Mouse (Mus musculus): Measurements from ENCODE around the gene Mark3.
"Not testable (repeated sequence)": the region's sequence is repeated elsewhere in the genome, so short reads cannot be mapped to it uniquely, and the experiment has no call there.

The Mark3 gene

DNA sequence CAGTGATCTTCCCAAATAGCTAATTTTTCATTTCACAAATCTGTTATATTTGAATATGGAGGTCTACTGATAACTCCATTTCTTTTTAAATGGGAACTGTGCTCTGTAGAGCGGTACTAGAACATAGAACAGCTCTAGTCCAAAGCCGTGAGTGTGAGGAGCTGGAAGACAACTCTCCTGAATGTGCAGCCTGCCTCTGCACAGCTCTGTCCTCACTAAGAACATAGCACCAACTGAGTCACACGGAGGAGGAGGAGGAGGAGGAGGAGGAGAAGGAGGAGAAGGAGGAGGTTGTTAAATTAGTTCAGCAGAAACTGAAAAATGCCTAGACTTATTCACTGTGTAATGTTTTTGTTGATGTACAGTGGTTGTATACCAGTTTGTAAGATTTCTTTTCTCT lies 78.6 kb downstream of the Mark3 start:
- no peak for DNase-seq (ENCODE audit: low read depth, low spot score)

DNA sequence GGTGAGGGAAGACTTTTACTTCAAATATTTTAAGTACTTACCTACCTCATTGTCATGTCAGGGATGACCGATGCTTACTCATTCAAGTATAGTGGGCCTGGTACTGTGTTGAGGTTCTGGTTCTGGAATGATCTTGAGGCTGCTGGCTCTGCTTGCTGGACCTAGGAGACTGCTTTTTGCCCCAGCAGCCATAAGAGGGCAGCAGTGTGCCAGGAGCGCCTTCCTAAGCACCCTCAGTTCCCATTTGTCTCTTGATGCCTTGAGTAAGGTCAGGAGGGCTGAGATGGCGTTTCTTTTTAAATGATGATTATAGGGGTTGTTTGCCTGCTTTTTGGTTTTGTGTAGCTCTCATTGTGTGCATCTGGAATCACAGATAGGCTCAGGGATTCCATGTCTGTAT lies 79.1 kb downstream of the Mark3 start:
- peak; percentile 47 for DNase-seq (ENCODE audit: low read depth, low spot score)

DNA sequence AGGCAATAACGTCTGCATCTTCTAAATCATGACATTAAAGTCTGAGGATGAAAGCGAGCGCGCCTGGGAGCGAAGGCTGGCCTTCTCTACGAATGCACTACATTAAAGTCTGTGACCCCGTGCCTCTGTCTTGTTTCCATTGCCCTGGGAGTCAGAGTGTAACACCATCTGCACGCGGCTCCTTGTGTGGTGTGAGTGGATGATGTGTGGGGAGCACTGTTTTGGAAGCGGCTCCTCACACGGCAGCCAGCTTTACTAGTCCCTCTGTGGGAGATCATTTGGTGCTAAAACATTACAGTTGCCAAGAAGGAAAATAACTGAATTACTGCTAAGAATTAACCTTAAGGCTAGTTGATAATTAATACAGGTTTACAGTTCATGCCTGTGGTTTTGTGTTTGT lies 81.4 kb downstream of the Mark3 start:
- DNase-seq (ENCODE audit: low read depth, low spot score), result no peak

DNA sequence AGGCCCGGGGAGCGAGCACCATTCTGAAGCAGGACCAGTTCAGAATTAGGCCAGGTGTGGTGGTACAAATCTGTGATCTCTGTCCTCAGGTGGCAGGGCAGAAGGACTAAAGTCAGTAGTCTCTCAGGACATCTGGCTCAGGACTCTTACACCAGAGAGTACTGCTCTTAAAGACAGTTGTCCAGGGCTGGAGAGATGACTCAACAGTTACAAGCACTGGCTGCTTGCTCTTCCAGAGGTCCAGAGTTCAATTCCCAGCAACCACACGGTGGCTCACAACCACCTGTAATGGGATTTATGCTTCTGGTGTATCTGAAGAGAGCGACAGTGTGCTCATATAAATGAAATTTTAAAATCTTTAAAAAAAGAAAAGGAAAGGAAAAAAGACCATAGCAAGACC lies 85.0 kb downstream of the Mark3 start:
- DNase-seq (ENCODE audit: low read depth, low spot score), result no peak

DNA sequence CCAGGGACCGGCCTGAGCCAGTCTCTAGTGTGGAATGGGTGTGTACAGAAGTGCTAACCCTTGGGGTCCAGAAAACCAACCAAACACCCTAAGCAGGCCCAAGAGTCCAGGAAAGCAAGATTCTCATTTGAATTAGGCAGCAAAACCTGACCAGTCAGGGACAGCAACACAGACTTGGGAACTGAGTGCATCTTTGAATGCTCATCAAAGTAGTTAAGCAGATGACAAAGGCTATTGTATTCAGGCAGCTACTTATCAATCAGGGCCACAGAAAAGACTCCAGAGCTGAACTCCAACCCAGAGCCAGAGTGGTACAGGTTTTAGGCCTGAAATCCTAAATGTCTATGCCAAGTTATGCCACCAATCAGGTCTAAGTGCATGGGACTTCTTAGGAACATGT lies 86.3 kb downstream of the Mark3 start:
- no peak for DNase-seq (ENCODE audit: low read depth, low spot score)

DNA sequence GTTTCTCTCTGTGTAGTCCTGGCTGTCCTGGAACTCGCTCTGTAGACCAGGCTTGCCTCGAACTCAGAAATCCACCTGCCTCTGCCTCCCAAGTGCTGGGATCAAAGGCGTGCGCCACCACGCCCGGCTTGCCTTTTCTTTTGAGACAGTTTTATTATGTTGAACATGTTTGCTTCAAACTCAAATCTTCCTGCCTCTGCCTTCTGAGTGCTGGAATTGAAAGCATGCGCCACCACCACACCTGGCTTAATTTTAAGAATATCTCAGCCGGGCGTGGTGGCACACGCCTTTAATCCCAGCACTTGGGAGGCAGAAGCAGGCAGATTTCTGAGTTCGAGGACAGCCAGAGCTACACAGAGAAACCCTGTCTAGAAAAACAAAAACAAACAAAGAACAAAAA lies 87.2 kb downstream of the Mark3 start:
- not testable (repeated sequence) for DNase-seq (ENCODE audit: low read depth, low spot score)

DNA sequence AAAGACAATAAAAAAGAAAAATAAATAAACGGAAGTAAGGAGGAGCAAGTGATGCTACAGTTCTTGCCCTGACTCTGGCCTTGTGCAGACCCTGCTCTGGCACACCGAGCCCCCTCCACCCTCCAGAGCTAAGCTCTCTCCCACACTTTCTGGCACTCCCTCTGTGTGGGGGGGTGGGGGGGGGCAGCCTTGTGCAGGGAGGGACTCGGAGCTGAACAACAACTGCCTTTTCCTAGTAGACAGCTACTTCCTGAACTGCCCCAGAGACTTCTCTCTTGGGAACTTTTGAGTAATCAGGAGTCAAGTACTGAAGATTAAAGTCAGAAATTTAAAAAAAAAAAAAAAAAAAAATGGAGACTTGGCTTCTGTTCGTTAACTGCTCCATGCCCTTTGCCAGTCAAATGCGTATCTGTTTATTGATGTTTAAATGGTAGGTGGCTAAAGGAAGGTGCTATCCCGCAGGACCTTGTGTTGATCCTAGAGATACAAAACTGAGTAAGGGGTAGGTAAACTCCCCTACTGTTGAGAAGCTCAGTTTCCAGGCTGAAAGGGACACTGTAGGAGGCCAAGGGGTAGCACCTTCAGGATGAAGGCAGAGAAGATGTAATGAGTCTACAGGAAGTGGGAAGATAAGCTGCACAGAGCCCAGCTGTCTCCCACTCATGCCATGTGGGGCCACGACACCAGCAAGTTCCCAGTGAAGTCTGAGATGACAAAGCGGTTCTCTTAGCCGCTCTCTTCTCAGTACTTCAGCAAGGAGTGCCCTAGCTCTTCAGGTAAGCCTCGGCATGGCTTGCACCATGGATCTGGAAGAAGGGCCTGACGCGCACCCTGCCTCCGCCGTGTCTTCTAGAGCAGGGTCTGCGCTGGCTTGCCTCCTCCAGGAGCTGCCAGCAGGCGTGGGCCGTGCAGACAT lies 89.2 kb downstream of the Mark3 start:
- DNase-seq (ENCODE audit: low read depth, low spot score), result no peak

DNA sequence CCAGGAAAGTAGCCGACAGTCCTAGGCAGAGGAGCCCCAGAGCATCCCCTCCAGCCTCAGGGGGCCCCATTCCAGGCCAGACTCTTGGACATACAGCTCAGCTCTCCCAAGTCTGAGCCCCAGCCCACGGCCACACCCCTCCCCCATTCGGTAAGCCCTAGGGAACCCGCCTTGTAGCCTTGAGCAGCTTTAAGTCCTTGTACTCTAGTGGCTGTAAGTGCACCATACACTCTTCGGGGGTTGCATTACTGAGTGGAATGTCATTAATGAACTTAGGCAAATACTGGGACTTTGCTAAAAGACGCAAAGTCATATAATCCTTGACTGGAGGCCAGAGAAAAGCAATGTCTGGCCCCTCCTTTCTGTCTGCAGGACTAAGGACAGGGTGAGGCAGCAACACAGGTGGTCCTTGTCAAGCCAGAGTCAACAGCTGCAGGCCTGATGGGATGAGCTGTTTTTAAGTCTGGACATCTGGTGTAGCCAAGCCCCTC lies 89.9 kb downstream of the Mark3 start:
- no peak for DNase-seq (ENCODE audit: low read depth, low spot score)

DNA sequence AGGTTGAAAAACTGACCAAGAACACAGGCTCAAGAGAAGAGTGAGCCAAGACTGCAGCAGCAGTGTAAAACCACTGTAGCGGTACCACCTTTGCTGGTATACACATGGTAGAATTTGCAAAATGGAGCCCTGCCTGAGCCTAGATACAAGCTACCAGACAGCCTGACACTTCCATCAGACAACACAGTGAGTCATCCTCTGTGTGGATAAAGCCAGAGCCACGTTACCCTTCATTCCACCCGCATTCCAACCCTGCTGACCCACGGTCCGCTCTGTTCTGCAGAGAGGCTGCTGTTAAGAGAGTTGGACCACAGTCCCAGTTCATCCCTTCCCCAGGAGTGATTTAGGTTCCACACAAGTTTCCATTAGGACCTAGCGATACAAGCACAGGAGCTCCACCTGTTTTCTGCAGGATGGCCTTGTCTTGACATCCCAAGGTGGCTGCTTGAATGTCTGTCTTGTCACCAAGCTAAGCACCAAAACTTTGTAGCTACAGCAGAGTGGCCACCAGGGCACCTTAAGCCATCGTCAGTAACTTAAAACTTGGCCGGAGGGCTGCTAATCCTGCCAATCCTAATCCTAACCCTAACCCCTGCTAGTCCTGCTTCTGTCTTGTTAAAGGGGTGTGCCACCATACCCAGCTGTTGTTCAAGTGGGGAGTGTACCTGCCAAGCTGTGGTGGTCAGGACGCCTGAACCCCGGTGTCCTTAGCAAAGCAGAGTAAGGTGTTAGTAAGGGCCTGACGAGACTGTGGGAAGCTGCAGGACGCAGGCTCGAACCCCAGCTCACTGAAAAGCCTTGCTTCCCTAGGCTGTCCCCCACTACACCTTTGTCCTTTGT lies 90.9 kb downstream of the Mark3 start:
- no peak for DNase-seq (ENCODE audit: low read depth, low spot score)

DNA sequence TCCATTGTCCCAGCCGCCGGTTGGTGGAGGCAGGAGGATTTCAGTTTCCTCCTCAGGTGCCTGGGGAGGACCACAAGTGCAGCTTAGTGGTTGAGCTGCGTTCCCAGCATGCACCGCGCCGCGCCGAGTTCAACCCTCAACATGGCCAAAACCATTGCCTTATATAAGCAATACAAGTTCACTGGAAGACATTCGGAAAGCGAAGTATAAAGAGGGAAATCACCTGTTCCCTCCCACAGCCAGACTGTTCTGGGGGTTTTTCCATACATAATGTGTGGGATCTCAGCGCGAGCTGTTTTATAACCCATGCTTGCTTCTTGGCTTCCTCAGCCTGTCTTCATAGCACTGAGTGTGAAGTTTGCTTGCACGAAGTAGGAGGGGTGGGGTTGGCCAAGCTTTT lies 92.1 kb downstream of the Mark3 start:
- no peak for DNase-seq (ENCODE audit: low read depth, low spot score)

DNA sequence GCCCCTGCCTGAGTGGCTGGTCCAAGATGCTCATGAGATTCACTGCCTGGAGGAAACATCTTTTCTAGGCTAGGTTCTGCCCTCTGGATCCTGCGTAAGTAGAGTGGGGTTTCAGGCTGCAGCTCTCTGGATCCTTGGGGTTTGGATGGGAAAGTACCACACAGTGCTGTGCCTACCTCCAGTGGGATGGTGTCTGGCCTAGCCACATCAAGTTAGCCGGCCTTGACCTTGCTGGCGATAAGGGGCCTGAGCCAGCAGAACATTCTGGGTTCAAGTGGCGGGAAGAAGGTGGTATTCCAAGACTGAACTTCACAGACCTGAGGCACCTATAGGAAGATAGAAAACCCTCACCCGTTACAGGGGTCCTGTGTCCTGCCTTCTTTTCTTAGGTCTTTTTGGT lies 93.1 kb downstream of the Mark3 start:
- no peak for DNase-seq (ENCODE audit: low read depth, low spot score)

DNA sequence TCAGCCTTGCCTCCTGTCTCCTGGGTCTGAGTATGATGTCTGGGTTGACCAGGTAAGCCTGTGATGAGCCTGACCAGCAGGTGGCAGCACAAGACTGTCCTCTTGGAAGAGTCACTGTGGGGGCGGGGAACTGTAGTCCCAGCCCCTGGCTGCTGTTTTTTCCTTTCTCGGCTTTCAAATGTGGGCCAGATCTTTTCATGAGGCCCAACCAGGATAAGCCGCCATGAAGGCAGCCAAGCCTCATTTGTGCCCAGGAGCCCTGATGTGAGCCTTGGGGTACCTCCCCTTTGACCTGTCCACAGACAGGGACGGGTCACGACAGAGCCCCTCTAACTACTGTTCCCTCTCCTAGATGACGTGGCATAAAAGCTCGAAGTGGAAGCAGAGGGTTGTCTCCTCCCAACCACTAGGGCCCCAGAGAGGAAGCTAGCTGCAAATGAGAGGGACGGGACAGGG lies 94.2 kb downstream of the Mark3 start:
- peak; percentile 92 for DNase-seq (ENCODE audit: low read depth, low spot score)

DNA sequence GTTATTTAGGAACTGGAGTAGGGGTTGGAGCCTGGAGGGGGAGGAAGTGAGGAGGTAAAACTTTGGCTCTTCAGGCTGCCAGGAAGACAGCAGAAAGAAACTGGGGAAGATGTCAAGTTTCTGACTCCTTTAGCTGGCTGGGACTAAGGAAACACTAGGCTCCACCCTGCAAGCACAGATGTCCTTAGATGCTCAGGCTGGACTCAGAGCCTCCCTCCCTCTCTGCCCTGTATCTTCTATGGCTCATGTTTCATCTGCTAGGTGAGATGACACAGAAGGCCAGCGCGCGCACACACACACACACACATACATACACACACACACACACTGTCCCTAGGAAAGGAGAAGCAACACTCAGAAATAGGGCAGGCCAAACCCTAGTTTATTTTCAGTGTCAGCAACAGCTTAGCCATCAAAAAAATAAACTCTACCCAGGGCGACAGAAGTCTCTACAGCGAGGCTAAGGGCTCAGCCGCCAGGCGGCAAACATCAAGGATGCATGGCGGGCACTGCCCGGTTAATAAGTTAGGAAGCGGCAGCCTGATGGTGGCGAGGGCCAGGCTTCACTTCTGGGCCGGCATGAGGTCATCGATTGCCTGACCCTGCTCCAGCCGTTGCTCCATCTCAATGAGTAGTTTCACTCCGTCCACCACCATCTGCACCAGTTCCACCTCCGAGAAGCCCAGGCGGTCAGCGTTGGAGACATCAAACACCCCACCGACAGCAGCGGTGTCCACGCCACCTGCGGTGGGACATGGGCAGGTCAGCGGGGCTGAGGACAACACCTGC lies 94.9 kb downstream of the Mark3 start:
- peak; percentile 84 for DNase-seq (ENCODE audit: low read depth, low spot score)

DNA sequence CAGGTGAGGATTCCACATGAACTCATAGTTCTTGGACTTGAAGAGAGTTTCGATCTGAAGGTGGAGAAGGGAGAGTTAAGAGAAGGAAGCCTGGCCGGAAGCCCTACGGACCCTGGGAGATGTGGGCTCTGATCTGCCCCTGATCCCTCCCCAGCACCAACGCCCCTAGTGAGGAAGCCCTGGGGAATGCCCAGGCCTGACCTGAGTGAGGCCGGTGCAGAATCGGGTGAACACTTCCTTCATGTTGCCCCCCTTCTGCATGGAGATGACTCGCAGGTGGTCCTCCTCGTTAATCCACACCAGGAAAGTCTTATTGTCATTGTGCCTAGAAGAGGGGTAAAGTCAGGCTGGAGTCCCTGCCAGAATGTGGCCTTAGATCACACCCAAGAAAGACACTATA lies 95.6 kb downstream of the Mark3 start:
- no peak for DNase-seq (ENCODE audit: low read depth, low spot score)

DNA sequence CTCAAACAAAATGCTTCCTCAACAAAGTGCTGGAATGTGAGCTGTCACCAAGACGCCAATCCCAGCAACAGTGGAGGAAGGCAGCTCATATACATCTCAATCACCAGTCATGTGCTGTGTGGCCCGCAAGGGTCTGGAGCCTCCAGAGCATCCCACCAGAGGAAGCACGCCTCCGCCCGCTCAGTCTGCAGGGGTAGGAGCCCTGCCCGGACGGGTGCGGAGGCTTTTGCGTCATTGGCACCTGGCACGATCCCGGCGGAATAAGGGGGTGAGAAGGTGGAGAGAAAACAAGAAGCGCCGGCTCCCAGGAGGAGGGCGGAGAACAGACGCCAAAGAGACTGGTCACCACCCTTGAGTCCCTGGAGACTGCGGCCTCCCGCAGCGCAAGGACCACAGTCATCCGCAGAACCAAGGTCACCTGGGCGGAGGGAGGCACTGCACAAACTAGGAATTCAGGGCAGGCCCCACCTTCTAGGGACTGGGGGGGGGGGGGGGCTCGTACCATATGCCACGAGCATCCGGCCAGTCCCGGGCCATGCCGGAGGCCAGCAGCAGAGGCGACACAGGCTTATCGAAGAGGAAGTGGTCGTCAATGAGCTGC lies 96.1 kb downstream of the Mark3 start:
- DNase-seq (ENCODE audit: low read depth, low spot score), result no peak

DNA sequence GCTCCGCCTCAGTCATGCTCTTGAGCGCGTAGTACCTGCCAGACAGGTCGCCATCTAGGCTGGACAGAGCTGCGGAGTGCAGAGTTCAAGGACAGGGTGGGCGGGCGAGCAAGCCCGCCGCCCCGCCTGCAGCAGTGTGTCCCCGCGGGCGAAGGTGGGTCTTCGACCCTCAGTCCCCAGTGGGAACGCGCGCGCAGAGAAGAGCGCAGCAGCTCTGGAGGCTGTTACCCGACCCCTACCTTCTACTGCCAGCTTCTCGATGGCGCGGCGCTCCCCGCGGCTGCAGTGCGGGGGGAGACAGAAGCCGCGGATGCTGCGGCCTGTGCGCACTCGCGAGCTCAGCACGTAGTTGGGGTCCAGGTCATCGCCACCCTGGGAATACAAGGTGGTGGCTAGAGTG lies 96.7 kb downstream of the Mark3 start:
- DNase-seq (ENCODE audit: low read depth, low spot score), result no peak

DNA sequence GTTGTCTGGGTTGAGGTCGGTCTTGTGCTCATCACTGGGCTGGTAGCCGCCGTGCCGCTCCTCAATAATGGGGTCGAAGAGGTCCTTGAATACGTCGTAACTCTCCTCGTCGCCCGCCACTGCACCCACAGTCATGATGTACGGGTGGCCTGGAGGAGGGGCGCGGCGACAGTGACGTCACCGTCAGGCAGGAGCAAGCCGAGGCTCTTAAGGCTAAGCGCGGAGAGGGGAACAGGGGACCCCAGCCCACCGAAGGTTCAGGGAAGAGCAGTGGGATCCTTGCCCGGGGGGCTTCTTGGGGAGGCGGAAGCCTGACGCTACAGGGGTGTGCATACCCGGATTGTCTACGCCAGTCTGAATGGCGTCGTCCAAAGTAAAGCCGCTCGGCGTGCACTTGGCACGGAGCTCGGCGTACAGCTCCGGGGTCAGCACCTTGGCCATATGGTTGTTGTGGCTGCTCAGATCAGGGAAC lies 97.1 kb downstream of the Mark3 start:
- no peak for DNase-seq (ENCODE audit: low read depth, low spot score)

DNA sequence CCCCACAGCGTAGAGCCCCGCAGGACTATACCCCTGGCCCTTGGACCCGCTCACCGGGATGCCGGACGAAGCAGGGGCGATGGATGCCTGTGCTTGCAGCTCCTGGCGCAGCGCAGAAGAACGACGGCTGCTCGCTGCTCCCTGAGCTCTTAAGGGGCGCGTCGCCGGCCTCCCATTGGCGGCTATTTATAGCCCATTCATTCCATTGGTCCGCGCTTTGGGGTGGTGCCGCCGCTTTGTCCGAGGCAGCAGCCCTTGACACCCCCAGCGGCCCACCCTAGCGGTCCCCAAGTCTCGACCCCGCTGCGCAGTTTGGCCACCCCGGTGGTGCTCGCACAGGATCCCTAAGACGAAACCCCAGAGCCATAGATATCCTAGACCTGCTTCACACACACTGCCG lies 97.9 kb downstream of the Mark3 start, which contains the start of gene Ckb:
Gene Ckb (minus strand): TSS at position 163 of the 400 bp plus-strand sequence.
- DNase-seq (ENCODE audit: low read depth, low spot score), result peak; percentile 67

DNA sequence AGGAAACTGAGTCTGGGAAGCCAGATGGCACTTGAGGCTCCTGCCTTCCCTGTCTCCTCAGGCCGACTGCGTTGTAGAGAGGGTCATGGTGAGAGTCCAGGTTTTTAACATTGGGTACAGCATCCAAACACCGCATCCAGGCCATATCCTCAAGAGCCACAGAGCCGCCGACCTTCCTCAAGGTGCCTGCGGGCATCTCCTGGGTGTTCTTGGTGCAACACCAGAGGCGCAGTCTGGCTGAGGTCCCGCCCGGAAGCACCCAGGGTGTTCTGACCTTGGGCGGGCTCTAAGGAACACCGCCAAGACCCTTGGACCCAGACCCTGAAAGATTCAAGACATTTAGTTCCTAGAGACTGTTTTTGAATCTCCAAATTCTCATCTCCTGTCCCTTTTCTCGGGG lies 98.3 kb downstream of the Mark3 start:
- no peak for DNase-seq (ENCODE audit: low read depth, low spot score)

DNA sequence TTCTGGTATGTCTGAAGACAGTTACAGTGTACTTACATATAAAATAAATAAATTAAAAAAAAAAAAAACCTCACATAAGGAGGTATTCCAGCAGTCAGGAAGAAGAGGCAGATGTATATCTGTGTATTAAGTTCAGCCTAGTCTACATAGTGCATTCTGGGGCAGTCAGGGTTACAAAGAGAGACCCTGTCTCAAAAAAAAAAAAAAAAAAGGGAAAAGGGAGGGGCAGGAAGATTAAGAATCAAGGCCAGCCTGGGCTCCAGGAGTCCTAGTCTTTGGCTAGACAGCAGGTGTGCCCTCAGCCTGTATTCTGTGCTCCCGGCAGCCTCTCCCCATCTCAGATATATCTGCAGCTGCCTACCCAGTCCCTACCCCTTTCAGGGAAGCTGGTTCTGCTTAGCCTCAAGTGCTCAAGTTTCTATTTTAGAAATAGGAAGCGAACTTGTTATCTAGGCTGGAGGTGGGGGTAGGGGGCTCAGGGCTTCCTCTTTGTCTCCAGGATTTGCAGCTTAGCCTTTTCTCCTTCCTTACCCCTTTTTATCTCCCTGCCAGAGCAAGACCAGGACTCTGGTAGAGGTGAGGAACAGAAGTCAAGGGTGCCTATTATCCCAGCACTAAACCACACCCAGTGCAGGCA lies 100.6 kb downstream of the Mark3 start:
- DNase-seq (ENCODE audit: low read depth, low spot score), result no peak
